Mouse (Mus musculus) forelimb bud, embryonic 11.5 days (tissue): Measurements from ENCODE around the gene Trio.

Source experiments
- DNase-seq: peaks from one replicate; pipeline ENCODE4 v3.0.0-alpha.2; 2012; ENCODE audit warnings: low read depth, low spot score

Trio gene

GRCm38 (mm10) chr15:27882898-27883297, 142.8 kb downstream of the Trio start:
- DNase-seq: no peak

- DNase-seq: no peak
These were observed 147.8 kb downstream of the Trio start for GRCm38 (mm10) chr15:27877831-27878230.

GRCm38 (mm10) chr15:27876327-27876726, 149.3 kb downstream of the Trio start:
- no peak for DNase-seq

- DNase-seq: no peak
These were observed 149.9 kb downstream of the Trio start for GRCm38 (mm10) chr15:27875753-27876152.

GRCm38 (mm10) chr15:27873747-27874320, 151.8 kb downstream of the Trio start:
- no peak for DNase-seq

- DNase-seq: no peak
These were observed 153.4 kb downstream of the Trio start for GRCm38 (mm10) chr15:27872286-27872685.

- no peak for DNase-seq
These were observed 153.9 kb downstream of the Trio start for GRCm38 (mm10) chr15:27871708-27872107.

- DNase-seq: no peak
These were observed 154.4 kb downstream of the Trio start for GRCm38 (mm10) chr15:27871260-27871659.

- DNase-seq: no peak
These were observed 156.6 kb downstream of the Trio start for GRCm38 (mm10) chr15:27869001-27869400.

GRCm38 (mm10) chr15:27867831-27868230, 157.8 kb downstream of the Trio start:
- no peak for DNase-seq

GRCm38 (mm10) chr15:27866471-27866870, 159.2 kb downstream of the Trio start:
- DNase-seq: no peak

- no peak for DNase-seq
These were observed 159.6 kb downstream of the Trio start for GRCm38 (mm10) chr15:27866053-27866452.

- no peak for DNase-seq
These were observed 161.3 kb downstream of the Trio start for GRCm38 (mm10) chr15:27864397-27864796.

- DNase-seq: no peak
These were observed 162.7 kb downstream of the Trio start for GRCm38 (mm10) chr15:27862949-27863348.

- DNase-seq: no peak
These were observed 165.2 kb downstream of the Trio start for GRCm38 (mm10) chr15:27860439-27860838.

- DNase-seq: no peak
These were observed 166.1 kb downstream of the Trio start for GRCm38 (mm10) chr15:27859590-27859989.

- no peak for DNase-seq
These were observed 166.5 kb downstream of the Trio start for GRCm38 (mm10) chr15:27859115-27859514.

- DNase-seq: no peak
These were observed 167.3 kb downstream of the Trio start for GRCm38 (mm10) chr15:27858179-27858819.

- no peak for DNase-seq
These were observed 168.4 kb downstream of the Trio start for GRCm38 (mm10) chr15:27857242-27857641.

GRCm38 (mm10) chr15:27856050-27856787, 169.4 kb downstream of the Trio start:
- DNase-seq: no peak

GRCm38 (mm10) chr15:27851312-27851711, 174.3 kb downstream of the Trio start:
- DNase-seq: peak; percentile 28

GRCm38 (mm10) chr15:27850904-27851303, 174.7 kb downstream of the Trio start:
- peak; percentile 51 for DNase-seq

- no peak for DNase-seq
These were observed 175.7 kb downstream of the Trio start for GRCm38 (mm10) chr15:27849910-27850309.
